Mouse (Mus musculus) olfactory bulb, adult 2 months (tissue): ENCODE results near the gene Tram2.

Experiments
- CTCF ChIP-seq: fragments of 200-500 bp; IDR thresholded peaks from 2 replicates; pipeline ENCODE4 v1.5.1; 2012; ENCODE audit warnings: low read depth, mild to moderate bottlenecking, low read length, moderate library complexity; ENCODE audit not compliant: insufficient read depth
- POLR2A ChIP-seq: fragments of 200-500 bp; IDR thresholded peaks from 2 replicates; pipeline ENCODE4 v1.6.1; 2012; ENCODE audit warnings: mild to moderate bottlenecking, low read depth, low read length, moderate library complexity; ENCODE audit not compliant: insufficient read depth

DNA sequence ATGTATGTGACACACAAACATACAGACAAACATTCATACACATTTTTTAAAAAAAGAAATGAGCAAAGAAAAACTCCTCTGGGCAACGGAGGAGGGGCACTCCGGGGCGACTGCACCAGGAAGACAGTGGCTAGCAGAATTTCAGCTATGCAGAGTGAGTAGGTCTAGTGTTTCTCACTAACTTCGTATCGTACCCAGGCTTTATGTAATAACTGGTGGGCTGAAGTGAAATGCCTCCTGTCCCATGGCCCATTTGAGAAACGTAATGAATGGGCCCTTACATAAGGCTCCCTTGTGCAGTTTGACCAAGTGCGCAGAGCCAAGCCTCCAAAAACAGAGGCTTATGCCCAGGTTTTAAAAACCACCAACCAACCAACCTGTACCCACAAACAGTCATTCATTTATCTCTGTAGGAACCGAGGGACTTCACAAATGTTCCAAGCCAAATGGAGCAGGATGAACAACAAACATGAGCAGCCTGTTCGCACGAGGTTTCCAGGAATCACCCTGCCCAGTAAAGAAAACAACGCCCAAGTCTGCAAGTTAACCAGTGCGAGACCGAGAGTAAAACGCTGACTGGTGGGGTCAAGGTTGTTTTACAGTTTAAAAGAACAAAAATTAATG is 45.8 kb upstream of the Tram2 start:
- no peak for TF ChIP-seq CTCF
- TF ChIP-seq POLR2A = no peak
